Mouse (Mus musculus) adrenal gland (tissue): ENCODE measurements around the gene Prps2.
"Not testable (repeated sequence)": the region's sequence is repeated elsewhere in the genome, so short reads cannot be mapped to it uniquely, and the experiment has no call there.

Experiments
- intact Hi-C: fragments of 180-260 bp; cut with DNase I; formaldehyde crosslinking; loops from one replicate; pipeline ENCODE4 v1.15.1; 2025
- long read RNA-seq, 2 experiments: library from polyadenylated mRNA; unstranded; transcript quantifications; one replicate each; pipeline ENCODE4 v2.0.0; 2020; ENCODE audit warnings: borderline replicate concordance in 1 of 2; ENCODE audit not compliant: insufficient replicate concordance in 1 of 2

The Prps2 gene
- long read RNA-seq, experiment 1, transcript Prps2-201 (7 exons, 3,699 nt), result major isoform, 7 of 12 reads
- long read RNA-seq, experiment 1, partial matches to known transcripts, result 2 of 12 reads
- long read RNA-seq, experiment 1, other reads (novel, unspliced or antisense), result 3 of 12 reads
- long read RNA-seq, experiment 2, transcript Prps2-201 (7 exons, 3,699 nt), result major isoform, 6 of 9 reads
- long read RNA-seq, experiment 2, partial matches to known transcripts, result 0 of 9 reads
- long read RNA-seq, experiment 2, other reads (novel, unspliced or antisense), result 2 of 9 reads

DNA sequence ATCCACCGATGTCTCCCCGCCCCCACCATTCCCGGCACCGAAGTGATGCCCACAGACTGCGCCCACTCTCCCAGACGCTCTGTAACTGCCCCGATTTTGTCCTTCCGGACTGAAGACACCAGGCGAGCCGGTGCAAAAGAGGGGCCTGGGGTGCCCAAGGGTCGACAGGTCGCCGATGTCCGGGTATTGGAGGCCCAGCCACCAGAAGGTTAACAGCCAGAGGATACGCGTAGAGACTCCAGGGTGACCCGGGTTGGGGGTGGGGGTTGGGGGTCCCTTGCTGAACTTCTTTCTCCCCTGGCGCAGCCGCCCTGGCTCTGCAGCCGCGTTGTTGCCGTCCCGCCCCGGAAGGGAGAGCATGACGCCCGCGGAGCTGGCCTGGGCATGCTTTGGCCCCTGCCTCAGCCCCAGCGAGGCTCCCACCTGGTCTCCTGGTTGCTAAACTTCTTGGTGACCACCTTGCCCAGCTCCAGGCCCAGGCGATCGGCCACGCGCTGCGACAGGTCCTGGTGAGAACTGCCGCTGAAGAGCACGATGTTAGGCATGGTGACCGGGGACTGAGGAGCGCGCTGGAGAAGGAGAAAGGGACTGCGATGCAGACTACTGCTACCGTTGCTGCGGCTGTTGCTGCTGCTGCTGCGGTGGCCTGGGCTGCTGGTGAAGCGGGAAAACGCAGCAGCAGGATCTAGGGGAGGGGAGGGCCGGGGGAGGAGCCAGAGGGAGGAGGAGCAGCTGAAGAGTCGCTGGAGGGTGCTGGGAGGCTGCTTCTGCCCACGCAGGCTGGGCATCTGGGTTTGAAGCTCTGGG is at the start of gene Prps2:
Gene Prps2, minus strand, starts transcription at position 703 of the 807 bp plus-strand sequence.
- intact Hi-C loops, result no loop called here

- intact Hi-C loops, result no loop called here
Measured at GRCm38 (mm10) chrX:167417654-167418053, 35.1 kb upstream of the Prps2 start.

GRCm38 (mm10) chrX:167394940-167395339 is 12.4 kb upstream of the Prps2 start:
- intact Hi-C loops, result no loop called here

DNA sequence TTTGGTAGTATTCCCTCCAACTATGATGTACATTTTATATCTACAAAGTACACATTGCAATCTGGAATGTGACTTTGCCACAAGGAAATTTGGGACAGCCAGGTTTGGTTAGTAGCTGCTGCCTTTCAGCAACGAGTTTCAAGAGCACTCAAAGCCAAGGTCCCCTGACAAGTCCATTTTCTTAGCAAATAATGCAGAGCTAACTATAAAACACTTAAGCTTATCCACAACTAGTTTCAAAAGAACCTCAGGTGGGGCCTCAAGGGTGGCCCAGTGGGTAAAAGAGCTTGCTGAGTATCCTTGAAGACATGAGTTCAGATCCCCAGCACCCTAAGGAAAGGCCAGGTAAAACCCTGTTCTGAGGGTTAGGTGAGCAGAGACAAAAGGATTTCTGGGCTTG is 4.1 kb upstream of the Prps2 start:
- intact Hi-C loops, result no loop called here

DNA sequence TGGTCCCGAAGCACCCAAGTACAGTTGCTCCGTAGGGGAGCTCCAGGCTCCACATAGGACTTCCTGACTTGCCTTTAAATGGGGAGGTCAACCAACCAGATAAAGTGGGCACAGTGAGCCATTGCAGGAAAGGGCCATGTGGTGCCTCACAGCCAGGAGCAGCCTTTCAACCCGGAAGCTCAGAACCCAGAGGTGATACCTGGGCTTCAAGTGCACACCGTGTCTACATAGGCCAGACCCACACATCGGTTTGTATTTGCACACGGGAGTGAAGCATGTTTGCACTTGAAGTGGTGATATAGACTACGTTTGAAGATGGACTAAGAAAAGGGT is 271 bp upstream of the Prps2 start:
- intact Hi-C loops, result no loop called here

DNA sequence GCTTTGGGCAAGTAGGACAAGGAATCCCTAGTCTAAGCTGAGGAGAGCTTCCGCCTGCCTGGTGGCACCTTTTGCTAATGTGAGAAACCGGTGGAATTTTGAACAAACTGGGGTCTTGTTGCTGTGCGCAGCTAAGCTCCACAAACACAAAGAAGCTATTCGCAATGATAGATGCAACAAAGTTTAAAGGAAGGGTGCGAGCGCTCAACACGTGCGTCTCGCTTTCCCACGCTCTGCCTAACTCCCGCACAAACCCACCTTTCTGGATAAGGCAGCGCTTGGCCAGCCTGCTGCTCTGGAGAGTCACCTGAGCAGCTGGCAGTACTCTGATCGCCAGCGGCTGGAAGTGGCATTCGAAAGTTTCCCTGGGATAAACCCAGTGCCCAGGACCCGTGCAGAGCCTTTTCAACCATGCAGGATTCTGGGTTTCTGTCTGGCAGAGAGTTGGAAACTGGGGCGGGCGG is 934 bp downstream of the Prps2 start:
- intact Hi-C loops, result no loop called here

DNA sequence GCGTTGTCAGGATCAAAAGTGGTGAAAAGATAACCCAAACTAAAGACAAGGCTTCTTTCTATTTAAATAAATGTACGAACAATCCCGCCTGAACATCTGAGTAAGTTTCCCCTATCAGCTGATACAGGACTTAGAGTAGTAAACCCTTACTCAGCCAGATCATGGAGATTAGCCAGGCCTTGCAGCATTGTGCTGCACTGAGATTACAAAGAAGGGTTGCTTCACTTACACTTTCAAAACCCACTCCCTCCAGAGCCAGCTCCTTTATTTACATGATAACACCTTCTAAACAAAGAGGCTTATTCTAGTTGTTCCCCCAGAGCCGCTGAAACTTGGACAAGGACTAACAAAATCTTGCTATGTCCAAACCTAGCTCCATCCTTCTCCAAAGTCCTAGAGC is 2.5 kb downstream of the Prps2 start:
- intact Hi-C loops, result no loop called here

- intact Hi-C loops, result not testable (repeated sequence)
Measured at GRCm38 (mm10) chrX:167361231-167361630, 21.3 kb downstream of the Prps2 start.

- intact Hi-C loops, result loop anchor here (5.0 kb wide), 1 partner anchor 72 kb away; no protein-coding TSS in a partner anchor
Measured at GRCm38 (mm10) chrX:167359704-167360103, 22.8 kb downstream of the Prps2 start.

GRCm38 (mm10) chrX:167357415-167357814 is 25.1 kb downstream of the Prps2 start:
- intact Hi-C loops, result loop anchor here (5.0 kb wide), 1 partner anchor 70 kb away; no protein-coding TSS in a partner anchor

DNA sequence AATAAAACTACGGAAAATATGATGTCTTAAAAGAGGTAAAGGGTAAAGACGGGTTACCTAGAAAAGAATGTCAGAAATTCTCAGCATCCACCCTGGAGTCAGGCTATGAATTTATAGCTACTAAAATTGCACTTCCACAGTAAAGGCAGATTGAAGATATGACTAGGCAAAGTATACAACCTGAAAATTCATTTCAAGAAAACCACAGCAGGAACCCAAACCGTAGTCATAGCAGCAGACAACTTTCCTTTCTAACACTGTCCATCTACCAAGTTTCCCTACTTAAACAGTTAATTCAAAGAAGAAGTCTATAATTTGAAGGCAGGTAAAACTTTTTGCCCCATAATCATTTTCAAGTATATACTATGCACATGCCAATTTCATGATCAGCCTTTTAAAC is 26.6 kb downstream of the Prps2 start:
- intact Hi-C loops, result loop anchor here (5.0 kb wide), 1 partner anchor 69 kb away; no protein-coding TSS in a partner anchor

- intact Hi-C loops, result no loop called here
Measured at GRCm38 (mm10) chrX:167353617-167354016, 28.9 kb downstream of the Prps2 start.

DNA sequence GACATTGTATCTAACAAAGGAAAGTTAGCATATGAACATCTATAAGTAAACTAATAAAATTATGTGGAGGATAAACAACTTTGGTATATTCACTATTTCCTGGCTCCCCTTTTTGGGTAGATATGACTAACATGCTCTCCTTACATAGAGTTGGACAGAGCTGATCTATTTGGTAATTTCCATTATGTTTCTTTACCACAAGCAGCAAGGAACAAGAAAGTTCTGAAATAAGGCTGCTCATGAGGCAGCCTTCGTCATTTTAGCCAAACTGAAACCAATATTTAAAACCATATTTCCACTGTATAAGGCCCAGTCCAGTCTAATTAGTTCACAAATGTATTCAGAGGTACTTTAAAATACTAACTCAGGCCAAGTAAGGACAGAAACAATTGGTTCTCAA is 36.1 kb downstream of the Prps2 start:
- intact Hi-C loops, result no loop called here

DNA sequence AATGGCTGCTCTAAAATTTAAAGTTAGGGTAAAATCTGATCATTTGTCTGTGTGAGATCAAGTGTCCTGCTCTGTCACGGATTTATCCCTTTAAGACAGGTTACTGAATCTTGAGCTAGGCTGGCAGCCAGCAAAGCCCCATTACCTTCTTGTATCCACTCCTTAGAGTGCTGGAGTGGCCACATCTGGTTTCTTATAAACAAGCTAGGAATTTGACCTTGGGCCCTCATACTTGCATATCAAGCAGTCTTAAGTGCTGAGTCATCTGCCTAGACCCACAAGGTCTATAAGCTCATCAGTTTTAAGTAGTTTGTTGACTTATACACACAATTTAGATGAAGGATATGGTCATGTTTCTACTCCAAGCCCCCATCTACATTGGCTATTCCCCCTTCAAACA is 38.2 kb downstream of the Prps2 start:
- intact Hi-C loops, result no loop called here

- intact Hi-C loops, result no loop called here
Measured at GRCm38 (mm10) chrX:167341811-167342210, 40.7 kb downstream of the Prps2 start.

- intact Hi-C loops, result no loop called here
Measured at GRCm38 (mm10) chrX:167340190-167340589, 42.4 kb downstream of the Prps2 start.

GRCm38 (mm10) chrX:167337990-167338389 is 44.6 kb downstream of the Prps2 start:
- intact Hi-C loops, result no loop called here

GRCm38 (mm10) chrX:167334571-167334970 is 48.0 kb downstream of the Prps2 start:
- intact Hi-C loops, result no loop called here

- intact Hi-C loops, result no loop called here
Measured at GRCm38 (mm10) chrX:167332607-167333006, 49.9 kb downstream of the Prps2 start.

- intact Hi-C loops, result no loop called here
Measured at GRCm38 (mm10) chrX:167330993-167331392, 51.6 kb downstream of the Prps2 start.

DNA sequence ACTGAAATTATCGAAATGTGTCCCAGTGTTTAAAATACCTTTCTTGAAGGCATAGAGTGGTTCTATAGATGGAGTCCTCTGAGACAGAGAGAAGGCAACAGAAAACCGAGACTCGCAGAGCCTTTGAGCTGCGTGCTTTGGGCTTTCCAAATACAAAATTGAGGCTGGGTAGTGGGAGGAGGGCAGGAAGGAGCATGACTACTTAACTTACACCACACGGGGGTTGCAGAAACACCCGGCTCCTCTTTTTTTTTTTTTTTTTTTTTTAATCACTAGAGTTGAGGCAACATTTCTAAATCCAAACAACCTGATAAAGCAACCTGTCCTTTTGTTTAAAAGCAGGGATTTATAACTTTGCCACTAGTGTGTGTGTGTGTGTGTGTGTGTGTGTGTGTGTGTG is 52.1 kb downstream of the Prps2 start, which contains the start of gene Tlr7:
Gene Tlr7, minus strand, starts transcription at position 160 of the 400 bp plus-strand sequence.
- intact Hi-C loops, result no loop called here

GRCm38 (mm10) chrX:167329620-167330019 is 52.9 kb downstream of the Prps2 start:
- intact Hi-C loops, result no loop called here
